Mouse (Mus musculus): Measurements from ENCODE around the gene Tspan4. TPM values are rescaled to one million over a fixed set of nuclear protein-coding genes. Genes with fewer than 3 reads are reported as not detected.

Tspan4 gene
- polyA plus RNA-seq, 1 experiment from 2014 or later = 71.0 TPM

DNA sequence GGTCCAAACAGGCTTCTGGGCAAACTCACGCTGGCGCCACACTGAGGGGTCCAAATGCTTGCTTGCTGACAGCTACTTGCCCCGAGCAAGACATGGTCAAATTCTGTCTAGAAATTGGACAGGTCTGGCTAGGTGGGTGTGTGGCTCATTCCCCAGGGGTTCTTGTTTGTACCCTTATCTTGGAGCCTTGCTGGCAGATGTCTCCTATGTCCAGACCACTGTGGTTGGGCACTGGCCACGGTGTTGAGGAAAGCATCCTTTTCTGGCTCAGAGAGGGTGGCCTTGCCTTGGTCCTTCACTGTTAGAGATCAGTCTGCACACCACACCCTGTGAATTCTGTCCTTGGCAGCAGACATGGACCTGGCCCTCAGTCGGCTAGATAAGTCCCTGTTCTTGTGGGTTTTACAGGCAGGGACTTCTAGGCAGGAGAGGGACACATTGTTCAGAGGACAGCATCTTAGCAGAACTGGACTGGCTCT is 3.3 kb downstream of the Tspan4 start:
- H3K27me3 ChIP-seq (replicated peaks; ENCODE audit: control insufficient read depth, insufficient read depth, low read length) = peaks cover 5% of the 10 kb centered on the region; the same call in 1 of the 2 replicates
- 77% methylated on average over 5 of the region's 5 CpGs for WGBS
- no peaks in the 10 kb centered on the region for H3K36me3 ChIP-seq (ENCODE audit: control insufficient read depth, insufficient read depth, low read length)
- no peak overlapping the region; the same call in 1 of the 2 replicates for H3K9ac ChIP-seq (ENCODE audit: low read depth, low read length)
- no peak overlapping the region for H3K4me2 ChIP-seq (ENCODE audit: low read length)
- no peak overlapping the region for H3K27ac ChIP-seq (ENCODE audit: low read depth, low read length)
- no peaks in the 10 kb centered on the region for H3K9me3 ChIP-seq (ENCODE audit: control insufficient read depth, low read length)
- ATAC-seq = no peak
- peaks cover 46% of the 10 kb centered on the region for H3K4me1 ChIP-seq (ENCODE audit: control insufficient read depth, insufficient read depth, low read depth, low read length)
- no peak overlapping the region for H3K4me3 ChIP-seq (ENCODE audit: low read length)

DNA sequence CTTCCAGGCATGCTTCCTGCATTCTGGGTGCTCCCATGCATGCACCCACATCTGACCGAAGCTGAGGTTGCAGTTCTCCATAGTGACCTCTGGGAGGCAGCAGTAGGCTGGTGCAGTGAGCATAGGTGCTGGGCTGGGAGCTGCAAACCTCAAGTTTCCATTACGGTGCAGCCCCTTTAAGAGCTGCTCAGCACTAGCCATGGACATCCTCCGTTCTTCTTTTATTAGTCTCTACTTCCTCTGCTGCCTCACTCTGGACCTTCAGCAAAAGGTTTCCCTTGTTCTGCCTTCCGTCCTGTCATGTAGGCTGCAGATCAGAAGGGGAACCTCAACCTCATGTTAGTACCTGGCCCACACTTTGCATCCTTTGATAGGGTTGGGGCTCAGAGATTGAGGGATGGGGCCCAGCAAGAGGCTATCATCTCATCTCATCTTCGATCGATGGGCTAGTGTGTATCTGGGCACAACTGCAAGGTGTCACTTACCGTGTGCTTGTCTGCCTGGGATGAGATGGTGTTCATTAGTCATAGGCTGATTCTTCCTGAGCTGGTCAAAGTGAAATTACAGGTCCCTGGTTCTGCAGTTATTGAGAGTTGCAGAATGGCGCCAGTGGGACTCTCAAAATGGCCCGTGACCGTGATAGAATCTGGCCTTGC is 5.9 kb downstream of the Tspan4 start:
- ATAC-seq = peak; percentile 38
- Histone ChIP-seq H3K9ac (ENCODE audit: low read depth, low read length) (peak overlapping the region; percentile 80), H3K4me1 (ENCODE audit: control insufficient read depth, insufficient read depth, low read depth, low read length) (peaks cover 42% of the 10 kb centered on the region), H3K27me3 (replicated peaks; ENCODE audit: control insufficient read depth, insufficient read depth, low read length) (peaks cover 5% of the 10 kb centered on the region; the same call in 1 of the 2 replicates), H3K9me3 (ENCODE audit: control insufficient read depth, low read length) (no peaks in the 10 kb centered on the region), H3K4me3 (ENCODE audit: low read length) (peak overlapping the region; percentile 73), H3K4me2 (ENCODE audit: low read length) (peak overlapping the region; percentile 87), H3K36me3 (ENCODE audit: control insufficient read depth, insufficient read depth, low read length) (no peaks in the 10 kb centered on the region), H3K27ac (ENCODE audit: low read depth, low read length) (peak overlapping the region; percentile 83)
- 10% methylated on average over 10 of the region's 10 CpGs for WGBS

DNA sequence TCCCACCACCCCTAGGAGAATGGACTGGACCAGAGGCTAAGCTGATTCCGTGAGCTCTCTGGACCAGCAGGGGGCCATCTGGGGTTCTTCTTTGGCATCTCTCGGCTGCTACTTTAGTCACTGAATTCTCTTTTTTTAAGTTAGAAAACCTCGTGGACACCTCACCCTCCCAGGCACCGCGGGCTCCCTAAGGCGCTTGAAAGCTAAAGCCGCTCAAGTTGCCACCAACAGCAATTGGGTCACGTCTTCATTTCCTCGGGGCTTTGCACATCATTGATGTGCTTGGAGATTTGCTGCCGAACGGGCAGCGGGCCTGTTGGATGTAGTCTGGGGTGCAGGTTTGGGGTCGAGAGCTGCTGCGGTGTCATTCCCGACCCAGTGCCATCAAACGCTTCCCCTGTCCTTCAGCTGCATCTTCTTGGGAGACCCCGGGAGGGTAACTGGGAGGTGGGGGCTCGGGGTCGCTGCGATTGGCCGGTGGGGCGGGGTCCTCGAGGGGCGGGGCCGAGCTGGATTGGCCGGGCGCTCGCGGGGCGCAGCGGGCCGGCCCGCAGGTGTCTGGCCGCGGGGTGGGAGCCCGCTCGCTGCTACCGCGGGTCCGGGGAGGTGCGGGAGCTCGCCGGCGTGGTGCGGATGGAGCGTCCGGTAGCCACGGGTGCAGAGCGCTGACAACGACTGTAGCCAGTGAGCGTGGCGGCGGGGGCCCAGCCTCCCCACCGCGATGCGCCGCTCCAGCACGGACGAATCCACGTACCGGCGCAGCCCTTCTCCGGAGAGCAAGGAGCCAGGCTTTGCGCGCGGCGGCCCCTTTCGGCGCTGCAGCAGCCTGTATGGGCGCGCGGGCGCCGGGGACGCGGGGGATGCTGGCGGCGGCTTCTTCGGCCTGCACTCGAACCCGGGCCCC is 6.7 kb downstream of the Tspan4 start:
- Histone ChIP-seq H3K9me3 (ENCODE audit: control insufficient read depth, low read length) (no peaks in the 10 kb centered on the region), H3K4me2 (ENCODE audit: low read length) (peak overlapping the region; percentile 87), H3K4me3 (ENCODE audit: low read length) (peak overlapping the region; percentile 73), H3K27me3 (replicated peaks; ENCODE audit: control insufficient read depth, insufficient read depth, low read length) (peaks cover 5% of the 10 kb centered on the region; the same call in 1 of the 2 replicates), H3K9ac (ENCODE audit: low read depth, low read length) (peak overlapping the region; percentile 80), H3K4me1 (ENCODE audit: control insufficient read depth, insufficient read depth, low read depth, low read length) (peaks cover 37% of the 10 kb centered on the region), H3K27ac (ENCODE audit: low read depth, low read length) (peak overlapping the region; percentile 83), H3K36me3 (ENCODE audit: control insufficient read depth, insufficient read depth, low read length) (no peaks in the 10 kb centered on the region)
- under 1% methylated on average over 74 of the region's 81 CpGs for WGBS
- ATAC-seq = peak; percentile 58

DNA sequence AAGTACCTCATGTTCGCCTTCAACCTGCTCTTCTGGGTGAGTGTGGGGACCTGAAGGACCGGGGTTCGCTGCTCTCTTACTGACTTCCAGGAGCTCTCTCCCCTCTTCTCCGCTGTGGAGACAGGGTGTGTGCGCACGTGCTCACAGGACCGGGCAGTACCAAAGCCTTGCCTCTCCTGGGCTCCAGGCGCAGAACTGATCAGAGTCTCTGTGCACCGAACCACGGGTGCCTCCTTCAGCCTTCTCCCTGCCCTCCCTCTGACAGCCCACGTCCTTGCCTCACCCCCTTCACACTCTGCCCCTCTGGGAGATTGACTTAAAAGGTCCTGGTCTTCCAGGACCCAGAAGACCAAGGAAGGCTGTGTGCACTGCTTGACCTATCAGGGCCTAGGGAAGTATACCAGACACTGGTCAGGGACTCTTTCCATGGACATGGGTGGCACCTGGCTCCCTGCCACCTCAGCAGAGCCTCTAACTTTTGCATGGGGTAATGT is 7.5 kb downstream of the Tspan4 start:
- peak overlapping the region; percentile 73 for H3K4me3 ChIP-seq (ENCODE audit: low read length)
- H3K4me2 ChIP-seq (ENCODE audit: low read length) = peak overlapping the region; percentile 87
- no peaks in the 10 kb centered on the region for H3K9me3 ChIP-seq (ENCODE audit: control insufficient read depth, low read length)
- peak; percentile 10; the same call in 1 of the 2 replicates for ATAC-seq
- no peaks in the 10 kb centered on the region for H3K27me3 ChIP-seq (replicated peaks; ENCODE audit: control insufficient read depth, insufficient read depth, low read length)
- peak overlapping the region; percentile 83 for H3K27ac ChIP-seq (ENCODE audit: low read depth, low read length)
- peak overlapping the region; percentile 80 for H3K9ac ChIP-seq (ENCODE audit: low read depth, low read length)
- peaks cover 36% of the 10 kb centered on the region for H3K4me1 ChIP-seq (ENCODE audit: control insufficient read depth, insufficient read depth, low read depth, low read length)
- WGBS = 3% methylated on average over 11 of the region's 11 CpGs
- H3K36me3 ChIP-seq (ENCODE audit: control insufficient read depth, insufficient read depth, low read length) = no peaks in the 10 kb centered on the region

DNA sequence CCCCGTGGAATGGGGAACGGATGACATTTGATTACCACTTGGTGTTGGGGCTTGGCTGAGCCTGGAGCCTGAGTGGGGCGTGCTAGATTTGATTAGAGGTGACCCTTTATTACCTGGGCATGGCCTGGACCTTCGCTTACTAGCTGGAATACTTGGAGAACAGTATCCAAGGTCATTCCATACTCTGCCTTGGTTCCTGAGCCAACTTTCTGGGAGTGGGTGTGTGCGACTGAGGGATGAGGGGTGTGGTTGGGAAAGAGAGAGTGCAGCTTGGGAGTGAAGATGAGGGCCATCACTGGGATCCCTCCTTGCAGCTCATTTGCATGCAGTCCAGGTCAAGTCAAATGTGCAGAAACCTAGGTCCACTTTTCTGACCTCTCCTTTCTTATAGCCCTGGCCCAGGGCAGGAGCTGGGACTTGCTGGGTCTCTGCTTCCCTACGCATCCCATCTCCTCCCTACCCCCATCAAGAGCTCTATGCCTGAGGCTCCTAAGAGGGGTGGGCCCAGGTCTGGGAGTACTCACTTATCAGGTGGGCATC is 8.1 kb downstream of the Tspan4 start:
- WGBS = 76% methylated on average over 6 of the region's 6 CpGs
- H3K4me1 ChIP-seq (ENCODE audit: control insufficient read depth, insufficient read depth, low read depth, low read length) = peaks cover 36% of the 10 kb centered on the region
- H3K4me2 ChIP-seq (ENCODE audit: low read length) = peak overlapping the region; percentile 87
- no peaks in the 10 kb centered on the region for H3K9me3 ChIP-seq (ENCODE audit: control insufficient read depth, low read length)
- H3K4me3 ChIP-seq (ENCODE audit: low read length) = peak overlapping the region; percentile 73
- H3K27ac ChIP-seq (ENCODE audit: low read depth, low read length) = no peak overlapping the region
- H3K36me3 ChIP-seq (ENCODE audit: control insufficient read depth, insufficient read depth, low read length) = no peaks in the 10 kb centered on the region
- no peak for ATAC-seq
- H3K9ac ChIP-seq (ENCODE audit: low read depth, low read length) = no peak overlapping the region; the same call in 1 of the 2 replicates
- H3K27me3 ChIP-seq (replicated peaks; ENCODE audit: control insufficient read depth, insufficient read depth, low read length) = no peaks in the 10 kb centered on the region

DNA sequence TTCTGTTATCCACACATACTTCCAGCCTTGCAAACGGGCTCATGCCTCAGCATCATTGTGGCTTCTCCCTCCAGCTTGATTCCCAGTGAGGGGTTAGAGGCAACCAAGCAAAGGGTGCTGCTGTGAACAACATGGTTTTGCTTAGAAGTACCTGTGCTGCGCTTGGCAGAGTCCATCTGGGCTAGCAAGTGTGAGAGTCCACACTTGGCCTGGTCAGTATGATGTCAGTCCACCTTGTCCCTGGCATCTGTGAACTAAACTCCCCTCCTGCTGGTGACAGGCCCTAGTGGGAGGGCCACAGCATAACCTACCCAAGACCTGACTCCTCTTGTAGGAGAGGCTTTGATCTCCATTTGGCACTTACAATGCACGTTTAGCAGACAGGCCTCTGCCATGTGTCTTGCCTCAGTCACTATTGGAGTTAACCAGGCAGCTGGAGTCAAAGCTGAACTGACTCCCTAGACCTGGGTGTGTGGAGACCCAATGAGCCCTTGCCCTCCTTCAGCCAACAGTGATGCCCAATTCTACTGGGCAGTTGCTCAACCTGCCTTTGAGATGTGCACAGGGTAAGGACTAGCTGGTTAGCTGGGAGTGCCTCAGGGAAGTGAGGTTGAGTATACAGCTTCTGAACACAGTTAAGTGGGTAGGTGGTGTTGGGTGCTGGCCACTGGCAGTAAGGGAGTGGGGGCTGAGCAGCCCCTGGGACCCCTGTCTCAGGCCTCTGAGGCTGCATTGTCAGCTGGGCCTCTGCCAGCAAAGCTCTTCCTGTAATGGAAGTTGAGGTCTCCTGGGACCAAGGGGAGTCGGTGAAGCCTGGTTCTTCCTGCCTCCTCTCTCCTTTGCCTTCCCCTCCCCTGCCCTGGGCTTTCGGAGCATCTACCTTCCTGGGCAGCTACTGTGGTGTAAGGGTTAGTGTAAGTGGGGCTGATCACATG is 9.4 kb downstream of the Tspan4 start:
- no peak for ATAC-seq
- WGBS = 66% methylated on average over 5 of the region's 5 CpGs
- Histone ChIP-seq H3K36me3 (ENCODE audit: control insufficient read depth, insufficient read depth, low read length) (no peaks in the 10 kb centered on the region), H3K4me1 (ENCODE audit: control insufficient read depth, insufficient read depth, low read depth, low read length) (peaks cover 36% of the 10 kb centered on the region), H3K9ac (ENCODE audit: low read depth, low read length) (0 out of 2 replicates have a peak overlapping the region, but pooled peaks have one; percentile 28), H3K4me2 (ENCODE audit: low read length) (no peak overlapping the region), H3K4me3 (ENCODE audit: low read length) (no peak overlapping the region), H3K27me3 (replicated peaks; ENCODE audit: control insufficient read depth, insufficient read depth, low read length) (no peaks in the 10 kb centered on the region), H3K9me3 (ENCODE audit: control insufficient read depth, low read length) (no peaks in the 10 kb centered on the region), H3K27ac (ENCODE audit: low read depth, low read length) (no peak overlapping the region)

DNA sequence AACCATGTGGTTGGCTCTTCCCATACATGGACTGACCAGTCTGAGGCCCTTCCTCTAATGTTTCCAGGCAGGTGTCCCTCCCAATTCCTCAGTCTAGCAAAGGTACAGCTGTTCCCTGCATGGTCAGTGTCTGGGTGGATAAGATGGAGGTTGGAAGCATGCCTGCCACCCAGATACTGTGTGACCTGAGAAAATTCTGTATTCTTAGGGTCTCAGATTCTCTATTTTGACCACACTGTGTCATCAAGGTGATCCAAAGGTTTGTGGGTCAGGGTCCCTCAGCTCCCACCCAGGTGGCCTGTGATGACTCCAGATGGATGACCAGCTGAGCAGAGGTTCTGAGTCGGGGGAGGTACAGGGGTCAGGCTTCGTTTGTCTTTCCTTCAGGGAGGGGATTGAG is 10.1 kb downstream of the Tspan4 start:
- Histone ChIP-seq H3K9ac (ENCODE audit: low read depth, low read length) (no peak overlapping the region), H3K9me3 (ENCODE audit: control insufficient read depth, low read length) (no peaks in the 10 kb centered on the region), H3K4me1 (ENCODE audit: control insufficient read depth, insufficient read depth, low read depth, low read length) (peaks cover 36% of the 10 kb centered on the region), H3K36me3 (ENCODE audit: control insufficient read depth, insufficient read depth, low read length) (no peaks in the 10 kb centered on the region), H3K4me3 (ENCODE audit: low read length) (no peak overlapping the region), H3K27me3 (replicated peaks; ENCODE audit: control insufficient read depth, insufficient read depth, low read length) (no peaks in the 10 kb centered on the region), H3K4me2 (ENCODE audit: low read length) (no peak overlapping the region), H3K27ac (ENCODE audit: low read depth, low read length) (no peak overlapping the region)
- no peak for ATAC-seq
- WGBS = 80% methylated on average over 2 of the region's 2 CpGs

DNA sequence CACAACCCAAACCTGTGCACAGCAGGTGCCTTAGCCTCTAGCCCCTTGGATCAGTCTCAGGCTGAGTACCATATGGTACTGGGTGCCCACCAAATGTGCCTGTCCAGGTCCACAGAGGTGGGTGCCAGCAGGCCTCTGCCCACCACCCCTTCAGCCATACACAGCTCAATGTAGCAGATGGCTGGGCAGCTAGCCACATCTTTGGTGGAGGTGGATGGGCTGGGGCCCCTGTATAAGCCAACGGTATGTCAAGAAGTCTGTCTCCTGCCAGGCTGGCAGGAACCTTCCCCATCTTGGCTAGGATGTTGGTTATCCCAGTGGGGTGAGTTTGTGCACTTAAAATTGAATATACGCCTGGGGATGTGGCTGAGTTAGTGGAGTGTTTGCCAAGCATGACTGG is 10.6 kb downstream of the Tspan4 start:
- peaks cover 36% of the 10 kb centered on the region for H3K4me1 ChIP-seq (ENCODE audit: control insufficient read depth, insufficient read depth, low read depth, low read length)
- H3K9ac ChIP-seq (ENCODE audit: low read depth, low read length) = no peak overlapping the region
- no peak overlapping the region for H3K4me3 ChIP-seq (ENCODE audit: low read length)
- H3K9me3 ChIP-seq (ENCODE audit: control insufficient read depth, low read length) = no peaks in the 10 kb centered on the region
- H3K27ac ChIP-seq (ENCODE audit: low read depth, low read length) = no peak overlapping the region
- 71% methylated on average over 2 of the region's 2 CpGs for WGBS
- ATAC-seq = peak; percentile 11; the same call in 1 of the 2 replicates
- H3K27me3 ChIP-seq (replicated peaks; ENCODE audit: control insufficient read depth, insufficient read depth, low read length) = no peaks in the 10 kb centered on the region
- H3K4me2 ChIP-seq (ENCODE audit: low read length) = no peak overlapping the region
- H3K36me3 ChIP-seq (ENCODE audit: control insufficient read depth, insufficient read depth, low read length) = no peaks in the 10 kb centered on the region
